Mouse (Mus musculus) gastrocnemius, adult 2 months (tissue): ENCODE data around the gene Nedd9. TPM values are rescaled to one million over a fixed set of nuclear protein-coding genes. Genes with fewer than 3 reads are reported as not detected.
A peak's percentile ranks its signal among the peaks of the same experiment; 100 is the strongest.

Source experiments
- DNase-seq: peaks from one replicate; pipeline ENCODE4 v3.0.0; 2022
- H3K27ac ChIP-seq: fragments of 200-600 bp; 2 replicates; pipeline ENCODE4 v1.8.1; 2022; ENCODE audit warnings: mild to moderate bottlenecking
- H3K4me3 ChIP-seq: fragments of 200-600 bp; 2 replicates; pipeline ENCODE4 v1.8.1; 2022; ENCODE audit warnings: mild to moderate bottlenecking, moderate library complexity
- CTCF ChIP-seq: fragments of 200-600 bp; IDR thresholded peaks from 2 replicates; pipeline ENCODE4 v1.8.1; 2022; ENCODE audit warnings: antibody characterized with exemption, mild to moderate bottlenecking, moderate library complexity
- intact Hi-C: fragments of 180-260 bp; cut with DNase I; formaldehyde crosslinking; loops from one replicate; pipeline ENCODE4 v1.15.1; 2025
- total RNA-seq, 2 experiments: library from RNA; stranded (reverse); gene quantifications; 2 replicates each; pipeline ENCODE4 v1.2.3; 2021

Gene Nedd9
- total RNA-seq, 2 experiments from 2014 or later = 4.2 to 11.2 TPM

GRCm38 (mm10) chr13:41352352-41352751 is 134.8 kb downstream of the Nedd9 start:
- H3K4me3 ChIP-seq = no peak overlapping the region
- intact Hi-C loops = no loop called here
- no peak for TF ChIP-seq CTCF

GRCm38 (mm10) chr13:41350589-41350988 is 136.6 kb downstream of the Nedd9 start:
- peak overlapping the region; percentile 58 for H3K27ac ChIP-seq

More at GRCm38 (mm10) chr13:41352352-41352751, 134.8 kb downstream of the Nedd9 start:
- DNase-seq = no peak
- peak overlapping the region; percentile 40; the same call in 1 of the 2 replicates for H3K27ac ChIP-seq

GRCm38 (mm10) chr13:41349770-41350169 is 137.4 kb downstream of the Nedd9 start:
- H3K4me3 ChIP-seq = no peak overlapping the region
- TF ChIP-seq CTCF = no peak
- intact Hi-C loops = no loop called here
- no peak overlapping the region for H3K27ac ChIP-seq
- DNase-seq = no peak

More at GRCm38 (mm10) chr13:41350589-41350988, 136.6 kb downstream of the Nedd9 start:
- no peak for DNase-seq
- H3K4me3 ChIP-seq = no peak overlapping the region
- intact Hi-C loops = no loop called here
- TF ChIP-seq CTCF = no peak

- intact Hi-C loops = no loop called here
- peak overlapping the region; percentile 38 for H3K4me3 ChIP-seq
- H3K27ac ChIP-seq = peak overlapping the region; percentile 65
- no peak for DNase-seq
- TF ChIP-seq CTCF = no peak
These were observed 141.4 kb downstream of the Nedd9 start for GRCm38 (mm10) chr13:41345756-41346155.

- H3K27ac ChIP-seq = peak overlapping the region; percentile 65
- intact Hi-C loops = no loop called here
- DNase-seq = no peak
- no peak overlapping the region for H3K4me3 ChIP-seq
- no peak for TF ChIP-seq CTCF
These were observed 141.9 kb downstream of the Nedd9 start for GRCm38 (mm10) chr13:41345306-41345705.

GRCm38 (mm10) chr13:41343887-41344266 is 143.3 kb downstream of the Nedd9 start:
- no peak for TF ChIP-seq CTCF
- intact Hi-C loops = loop anchor here (5.0 kb wide), 1 partner anchor 37 kb away; no protein-coding TSS in a partner anchor
- Histone ChIP-seq H3K4me3 (no peak overlapping the region), H3K27ac (no peak overlapping the region; the same call in 1 of the 2 replicates)
- DNase-seq = no peak

- H3K27ac ChIP-seq = peak overlapping the region; percentile 24; the same call in 1 of the 2 replicates
- H3K4me3 ChIP-seq = no peak overlapping the region
- no peak for DNase-seq
- TF ChIP-seq CTCF = no peak
- intact Hi-C loops = loop anchor here (5.0 kb wide), 1 partner anchor 36 kb away; no protein-coding TSS in a partner anchor
These were observed 143.8 kb downstream of the Nedd9 start for GRCm38 (mm10) chr13:41343163-41343886.

GRCm38 (mm10) chr13:41341422-41341821 is 145.7 kb downstream of the Nedd9 start:
- no peak overlapping the region for H3K4me3 ChIP-seq
- DNase-seq = peak; percentile 72
- intact Hi-C loops = loop anchor here (2.0 to 5.0 kb wide), 2 partner anchors 17 to 34 kb away; no protein-coding TSS in a partner anchor
- H3K27ac ChIP-seq = no peak overlapping the region
- no peak for TF ChIP-seq CTCF

- TF ChIP-seq CTCF = no peak
- DNase-seq = peak; percentile 63
- Histone ChIP-seq H3K27ac (peak overlapping the region; percentile 78), H3K4me3 (peak overlapping the region; percentile 45)
- intact Hi-C loops = loop anchor here (2.0 to 5.0 kb wide), 2 partner anchors 19 to 33 kb away; no protein-coding TSS in a partner anchor
These were observed 147.4 kb downstream of the Nedd9 start for GRCm38 (mm10) chr13:41339653-41340351.

- TF ChIP-seq CTCF = no peak
- Histone ChIP-seq H3K4me3 (no peak overlapping the region), H3K27ac (peak overlapping the region; percentile 78)
- DNase-seq = no peak
- intact Hi-C loops = no loop called here
These were observed 148.0 kb downstream of the Nedd9 start for GRCm38 (mm10) chr13:41339195-41339594.

GRCm38 (mm10) chr13:41337407-41337806 is 149.8 kb downstream of the Nedd9 start:
- intact Hi-C loops = no loop called here
- TF ChIP-seq CTCF = no peak
- DNase-seq = no peak
- Histone ChIP-seq H3K4me3 (no peak overlapping the region), H3K27ac (no peak overlapping the region)

- TF ChIP-seq CTCF = no peak
- Histone ChIP-seq H3K4me3 (no peak overlapping the region; the same call in 1 of the 2 replicates), H3K27ac (peak overlapping the region; percentile 73)
- intact Hi-C loops = no loop called here
- peak; percentile 85 for DNase-seq
These were observed 150.9 kb downstream of the Nedd9 start for GRCm38 (mm10) chr13:41336260-41336659.

GRCm38 (mm10) chr13:41335767-41336166 is 151.4 kb downstream of the Nedd9 start:
- Histone ChIP-seq H3K4me3 (peak overlapping the region; percentile 25), H3K27ac (peak overlapping the region; percentile 73)
- DNase-seq = no peak
- intact Hi-C loops = no loop called here
- TF ChIP-seq CTCF = no peak
